Mouse (Mus musculus) erythroblast, embryonic 14.5 days (primary cell): ENCODE measurements around the gene Kcne2. TPM values are rescaled to one million over a fixed set of nuclear protein-coding genes. Genes with fewer than 3 reads are reported as not detected.

Experiments used
- H3K27me3 ChIP-seq: 2 replicates; pipeline ENCODE4 v1.6.1; 2012; ENCODE audit warnings: inconsistent platforms; ENCODE audit not compliant: control insufficient read depth
- H3K36me3 ChIP-seq: 2 replicates; pipeline ENCODE4 v1.6.1; 2012; ENCODE audit warnings: mild to moderate bottlenecking, inconsistent platforms; ENCODE audit not compliant: control insufficient read depth
- H3K4me1 ChIP-seq: 2 replicates; pipeline ENCODE4 v1.6.1; 2012; ENCODE audit warnings: inconsistent platforms; ENCODE audit not compliant: control insufficient read depth
- H3K4me3 ChIP-seq: replicated peaks from 2 replicates; pipeline ENCODE3; 2012; ENCODE audit warnings: moderate library complexity, mild to moderate bottlenecking, inconsistent platforms
- H3K9me3 ChIP-seq: 2 replicates; pipeline ENCODE4 v1.6.1; 2012; ENCODE audit warnings: low read length, inconsistent platforms, mixed read lengths; ENCODE audit not compliant: control insufficient read depth
- GATA1 ChIP-seq: IDR thresholded peaks from 2 replicates; pipeline ENCODE4 v1.6.1; 2012; ENCODE audit warnings: low read length, inconsistent platforms, mixed read lengths
- TAL1 ChIP-seq: IDR thresholded peaks from 3 replicates; pipeline ENCODE4 v1.6.1; 2012; ENCODE audit warnings: low read length, inconsistent platforms, mixed read lengths
- polyA plus RNA-seq: library from polyadenylated mRNA; stranded (reverse); fragments of >175 nt; gene quantifications from 2 replicates; pipeline ENCODE4 v1.2.3, GENCODE M21; 2012

Kcne2 gene
- polyA plus RNA-seq, 1 experiment: not detected

DNA sequence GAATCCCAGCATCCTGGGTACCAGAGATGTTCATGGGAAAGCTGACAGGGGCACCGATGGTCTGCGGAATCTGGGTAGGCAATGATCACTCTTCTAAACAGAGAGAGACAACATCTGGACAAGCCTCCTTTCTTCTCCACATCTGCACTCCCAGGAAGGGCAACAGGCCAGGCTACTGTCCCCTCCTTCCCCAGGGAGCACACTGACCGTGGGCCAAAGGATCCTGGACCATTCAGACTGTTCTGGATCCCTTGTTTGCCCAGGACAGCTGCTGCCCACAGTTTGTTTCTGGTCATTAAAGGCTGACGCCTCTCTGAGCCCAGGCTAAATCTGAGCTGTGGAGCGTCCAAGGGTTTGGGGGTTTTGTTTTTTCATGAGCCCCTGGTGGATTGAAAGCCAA is 9.5 kb upstream of the Kcne2 start:
- Histone ChIP-seq H3K4me1 (no peaks in the 10 kb centered on the region), H3K9me3 (no peaks in the 10 kb centered on the region), H3K4me3 (no peak overlapping the region), H3K36me3 (no peaks in the 10 kb centered on the region), H3K27me3 (no peaks in the 10 kb centered on the region)
- TF ChIP-seq TAL1 (no peak), GATA1 (no peak)

DNA sequence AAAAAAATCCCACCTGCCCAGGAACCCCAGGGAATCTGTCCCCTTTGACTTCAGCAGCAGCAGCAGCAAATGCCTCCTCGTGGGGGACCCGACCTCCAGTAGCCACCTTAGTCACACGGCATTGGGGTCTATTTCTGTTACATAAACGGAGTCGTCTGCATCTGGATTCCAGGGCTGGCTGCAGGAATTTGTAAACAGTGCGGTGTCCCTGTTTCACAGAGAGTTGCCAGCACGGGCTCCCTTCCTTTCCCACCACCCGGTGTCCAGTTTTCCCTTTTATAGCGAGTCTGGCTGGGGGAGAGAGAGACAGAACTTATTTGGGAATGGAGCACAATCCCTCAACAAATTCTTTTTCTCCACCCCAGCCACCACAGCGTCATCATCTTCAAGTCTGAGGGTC is 7.1 kb upstream of the Kcne2 start:
- no peaks in the 10 kb centered on the region for H3K4me1 ChIP-seq
- H3K4me3 ChIP-seq: no peak overlapping the region
- H3K9me3 ChIP-seq: no peaks in the 10 kb centered on the region
- no peaks in the 10 kb centered on the region for H3K27me3 ChIP-seq
- no peaks in the 10 kb centered on the region for H3K36me3 ChIP-seq
- TF ChIP-seq TAL1: no peak
- TF ChIP-seq GATA1: no peak

DNA sequence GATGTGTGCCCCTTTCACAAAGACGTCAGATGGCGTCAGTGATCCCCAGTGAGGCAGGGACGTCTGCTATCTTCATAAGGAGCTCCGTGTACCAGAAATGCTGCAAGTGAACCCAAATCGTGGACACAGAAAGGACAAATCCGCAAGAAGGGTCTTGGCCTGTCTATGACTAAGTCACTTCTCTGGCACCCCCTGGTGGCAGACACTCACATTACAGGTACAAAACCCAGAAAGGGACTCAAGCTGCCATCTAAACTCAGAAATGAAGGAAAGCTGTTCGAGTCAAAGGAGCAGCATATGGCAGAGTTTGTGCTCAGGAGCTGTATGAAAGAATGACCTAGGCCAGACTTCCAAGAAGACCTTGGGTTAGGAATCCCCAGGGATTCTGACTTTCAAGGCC is 5.6 kb upstream of the Kcne2 start:
- Histone ChIP-seq H3K9me3 (no peaks in the 10 kb centered on the region), H3K27me3 (no peaks in the 10 kb centered on the region), H3K4me3 (no peak overlapping the region), H3K36me3 (no peaks in the 10 kb centered on the region), H3K4me1 (no peaks in the 10 kb centered on the region)
- TF ChIP-seq GATA1: no peak
- no peak for TF ChIP-seq TAL1

DNA sequence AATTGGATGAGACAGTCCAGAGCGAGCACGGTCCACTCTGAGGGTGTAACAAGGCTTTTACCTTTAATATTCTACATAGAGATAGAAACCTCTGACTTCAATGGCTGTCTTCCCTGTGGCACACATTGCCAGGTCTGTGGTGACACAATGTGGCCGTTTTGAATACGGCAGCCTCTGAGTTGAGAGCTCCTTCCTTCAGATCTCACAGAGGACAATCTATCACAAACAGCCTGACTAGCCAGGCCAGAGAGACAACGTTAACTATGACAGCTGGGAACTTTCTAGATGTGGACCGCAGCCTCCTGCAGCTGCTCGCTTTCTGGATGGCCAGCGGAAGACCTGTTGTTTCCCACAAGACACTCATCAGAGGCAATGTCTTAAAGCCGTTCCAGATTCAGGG is 3.4 kb upstream of the Kcne2 start:
- H3K9me3 ChIP-seq: no peaks in the 10 kb centered on the region
- no peaks in the 10 kb centered on the region for H3K4me1 ChIP-seq
- H3K27me3 ChIP-seq: peaks cover 4% of the 10 kb centered on the region
- TF ChIP-seq TAL1 (no peak), GATA1 (no peak)
- H3K36me3 ChIP-seq: no peaks in the 10 kb centered on the region
- H3K4me3 ChIP-seq: no peak overlapping the region

DNA sequence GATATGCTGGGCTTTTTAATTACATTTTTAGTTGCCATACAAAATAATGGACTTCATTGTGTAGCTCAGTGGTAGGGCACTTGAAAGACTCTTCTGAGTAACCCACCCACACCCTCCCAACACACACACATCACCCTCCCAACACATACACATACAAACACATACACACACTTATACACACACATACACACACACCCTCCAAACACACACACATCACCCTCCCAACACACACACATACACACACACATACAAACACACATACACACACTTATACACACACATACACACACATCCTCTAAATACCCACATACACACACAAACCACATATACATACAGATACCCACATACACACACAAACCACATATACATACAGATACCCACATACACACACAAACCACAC is 2.1 kb upstream of the Kcne2 start:
- peaks cover 4% of the 10 kb centered on the region for H3K27me3 ChIP-seq
- H3K4me3 ChIP-seq: no peak overlapping the region
- no peaks in the 10 kb centered on the region for H3K36me3 ChIP-seq
- H3K9me3 ChIP-seq: no peaks in the 10 kb centered on the region
- TF ChIP-seq TAL1 (no peak), GATA1 (no peak)
- H3K4me1 ChIP-seq: no peaks in the 10 kb centered on the region

DNA sequence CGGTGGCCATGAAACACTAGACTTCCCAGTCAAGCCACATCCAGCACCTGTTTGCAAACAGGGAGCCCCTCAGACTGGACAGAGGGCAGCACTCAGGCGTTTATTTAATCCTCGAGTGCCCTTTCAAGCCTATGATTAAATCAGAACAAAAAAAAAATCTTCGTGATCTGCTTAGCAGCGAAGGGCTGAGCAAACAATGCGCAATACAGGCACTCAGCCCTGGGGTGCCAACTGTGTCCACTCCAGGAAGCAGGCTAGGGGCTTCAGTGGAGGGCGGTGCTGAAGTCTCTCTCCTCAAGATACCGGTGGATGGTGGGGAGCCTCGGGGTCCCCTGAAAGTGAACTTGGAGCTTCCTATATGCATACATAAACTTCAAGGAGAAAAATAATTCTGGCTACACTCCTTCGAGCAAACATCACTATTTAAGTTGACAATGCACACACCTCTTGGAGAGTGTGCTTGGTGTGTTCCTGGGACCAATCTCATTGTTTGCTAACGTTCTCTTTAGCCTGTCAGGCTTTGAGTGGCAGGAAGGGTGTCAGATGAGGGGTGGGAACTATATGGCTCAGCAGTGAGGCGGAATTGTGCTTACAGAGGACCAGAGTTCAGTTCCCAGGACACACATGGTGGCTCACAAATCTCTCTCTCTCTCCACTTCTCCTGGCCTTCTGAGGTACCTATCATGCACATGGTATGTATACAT is 2.2 kb downstream of the Kcne2 start:
- no peaks in the 10 kb centered on the region for H3K4me1 ChIP-seq
- no peak for TF ChIP-seq GATA1
- no peak for TF ChIP-seq TAL1

DNA sequence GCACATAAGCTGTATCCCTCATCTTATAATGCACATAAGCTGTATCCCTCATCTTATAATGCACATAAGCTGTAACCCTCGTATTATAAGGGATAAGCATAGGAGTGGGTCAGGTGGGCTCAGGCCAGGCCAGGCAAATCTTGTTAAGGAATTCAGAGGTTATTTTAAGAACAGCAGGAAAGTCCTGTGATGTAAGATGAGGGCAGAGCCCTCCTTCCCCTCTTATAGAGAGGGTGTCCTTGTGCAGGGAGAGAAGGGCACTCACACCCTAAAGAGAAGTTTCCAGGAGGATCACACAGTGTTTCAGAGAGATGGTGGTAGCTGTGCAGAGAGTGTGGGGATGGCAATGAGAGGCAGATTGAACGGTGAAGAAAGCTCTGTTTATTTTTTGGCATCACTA is 3.1 kb downstream of the Kcne2 start:
- H3K27me3 ChIP-seq: peaks cover 8% of the 10 kb centered on the region
- TF ChIP-seq GATA1 (no peak), TAL1 (no peak)
- no peak overlapping the region for H3K4me3 ChIP-seq
- H3K4me1 ChIP-seq: peaks cover 4% of the 10 kb centered on the region
- H3K36me3 ChIP-seq: no peaks in the 10 kb centered on the region
- no peaks in the 10 kb centered on the region for H3K9me3 ChIP-seq

More for the DNA sequence above, 2.2 kb downstream of the Kcne2 start:
- H3K36me3 ChIP-seq: no peaks in the 10 kb centered on the region
- H3K4me3 ChIP-seq: no peak overlapping the region
- H3K27me3 ChIP-seq: peaks cover 8% of the 10 kb centered on the region
- H3K9me3 ChIP-seq: no peaks in the 10 kb centered on the region

DNA sequence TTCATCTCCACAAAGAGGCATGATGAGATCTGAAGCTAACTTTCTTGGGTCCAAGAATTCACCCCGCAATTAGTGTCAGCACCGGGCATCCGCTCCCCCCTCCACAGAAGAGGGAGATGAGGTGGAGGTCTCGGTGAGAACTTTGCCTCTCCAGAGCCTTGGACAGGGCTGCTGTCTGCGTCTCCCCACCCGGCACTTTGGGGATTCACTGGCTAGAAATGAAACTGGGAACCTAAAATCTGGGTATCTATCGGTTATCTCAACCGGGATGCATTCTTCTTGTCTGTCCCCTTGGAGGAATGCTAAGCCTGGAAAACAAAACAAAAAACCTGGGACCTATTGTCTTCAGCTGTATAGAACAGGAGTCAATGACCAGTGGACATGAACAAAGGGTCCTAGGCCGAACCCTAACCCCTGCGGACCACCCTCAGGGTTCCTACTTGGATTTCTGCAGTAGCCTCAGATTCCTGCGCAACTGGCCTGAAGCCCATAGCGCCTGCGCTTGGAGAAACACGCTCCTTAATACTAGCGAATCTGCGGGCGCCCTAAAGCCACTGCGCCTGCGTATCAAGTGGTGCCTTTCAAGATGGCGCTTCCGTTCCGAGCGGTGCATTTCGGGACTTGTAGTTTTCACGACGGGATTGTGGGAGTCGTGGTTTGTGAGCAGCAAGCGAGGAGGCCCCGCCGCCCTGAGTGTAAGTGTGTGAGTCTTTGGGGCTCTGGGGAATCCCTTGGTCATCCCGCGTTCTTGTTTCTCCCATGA is 8.6 kb downstream of the Kcne2 start, which contains the start of gene Smim11:
Gene Smim11, plus strand, starts transcription at position 638 of the 763 bp plus-strand sequence.
- Histone ChIP-seq H3K4me1 (peaks cover 37% of the 10 kb centered on the region), H3K9me3 (no peaks in the 10 kb centered on the region)
- TF ChIP-seq TAL1 (no peak), GATA1 (peak; percentile 84)

DNA sequence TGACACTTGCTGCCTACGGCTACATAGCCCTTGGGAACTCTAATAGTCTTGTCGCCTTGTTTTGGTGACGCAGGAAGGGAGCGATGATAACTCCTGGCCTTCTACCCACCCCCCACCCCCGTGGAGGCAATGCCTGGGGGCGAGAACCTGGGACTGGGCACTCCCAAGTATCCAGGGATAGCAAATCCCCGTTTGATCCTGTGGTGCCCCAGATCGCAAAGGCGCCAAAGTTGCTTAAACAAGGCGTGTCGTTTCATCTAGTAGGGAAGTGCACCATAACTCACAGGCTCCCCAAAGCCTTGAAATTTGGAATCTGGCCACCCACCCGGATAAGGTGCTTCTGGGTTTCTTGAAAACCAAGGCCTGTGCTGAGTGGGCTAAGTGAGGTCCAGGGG is 9.2 kb downstream of the Kcne2 start:
- no peak for TF ChIP-seq TAL1
- no peak for TF ChIP-seq GATA1
- Histone ChIP-seq H3K4me1 (peaks cover 37% of the 10 kb centered on the region), H3K27me3 (peaks cover 3% of the 10 kb centered on the region), H3K4me3 (peak overlapping the region; percentile 76), H3K9me3 (no peaks in the 10 kb centered on the region), H3K36me3 (peaks cover 10% of the 10 kb centered on the region)

More for the DNA sequence above, 8.6 kb downstream of the Kcne2 start, which contains the start of gene Smim11:
- H3K36me3 ChIP-seq: peaks cover 4% of the 10 kb centered on the region
- H3K4me3 ChIP-seq: peak within 1 kb of the TSS; percentile 76
- H3K27me3 ChIP-seq: peaks cover 3% of the 10 kb centered on the region
